In the genomic region with DNA sequence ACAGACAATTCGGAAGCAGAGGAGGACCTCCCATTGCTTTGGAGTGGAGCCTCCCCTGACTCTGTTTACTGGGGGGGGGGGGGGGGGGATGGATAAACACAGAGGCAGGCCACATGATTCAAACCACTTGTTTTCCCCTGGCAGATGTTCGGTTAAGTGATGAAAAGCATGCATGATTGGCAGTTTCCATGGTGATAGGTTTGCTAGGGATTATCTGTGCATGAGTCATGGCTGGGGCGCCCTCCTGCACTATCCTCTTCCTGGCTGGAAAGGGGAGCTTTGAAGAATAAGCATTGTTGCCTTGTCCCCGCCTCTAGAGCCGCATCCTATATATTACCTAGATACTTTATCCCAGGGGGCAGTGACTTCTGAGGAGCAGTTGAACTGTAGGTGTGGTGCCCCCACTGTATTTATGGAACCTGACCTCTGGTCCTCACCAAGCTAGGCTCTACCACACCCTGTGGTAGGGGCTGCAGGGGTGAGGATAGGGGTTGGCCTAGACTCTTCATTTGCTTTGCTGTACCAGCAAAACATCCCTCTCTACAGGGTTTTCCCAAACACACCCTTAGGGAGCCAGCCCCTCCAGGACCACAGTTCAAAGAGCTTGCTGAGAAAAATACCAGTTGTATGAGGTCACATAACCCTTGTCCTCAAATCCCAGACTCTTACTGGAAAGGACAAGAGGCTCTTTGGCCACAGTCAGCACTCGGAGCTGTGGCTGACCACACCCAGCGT, we compare ENCODE assay signal across 7 mouse cellular contexts.
DNase-seq lines count a peak whose midpoint lies in the region; ATAC-seq and TF ChIP-seq lines count a peak whose summit lies in the region.

No protein-coding gene starts in this region.

- in situ Hi-C loops in CH12.LX (cut with MboI; ENCODE audit: low pct_ligation_motif_present, low pct_unique_long_range_greater_than_20kb, low sequenced_read_pairs) (no loop called here), Patski (cut with MboI; ENCODE audit: low pct_unique_long_range_greater_than_20kb) (no loop called here)

- ATAC-seq in Patski = peak; percentile 78
- peak; percentile 82 for ATAC-seq in forebrain, embryonic 16.5 days
- peak; percentile 72 for ATAC-seq in intestine, embryonic 14.5 days (replicated peaks; ENCODE audit: low FRiP score, low TSS enrichment, low read depth)
- no peak for ATAC-seq in granulocyte monocyte progenitor cell, adult 5-6 weeks (replicated peaks; ENCODE audit: poor library complexity, severe bottlenecking)

- TF ChIP-seq CTCF in CH12.LX (conservative IDR thresholded peaks at IDR 0.05 in 1 of 2, IDR thresholded peaks at IDR 0.05 in 1 of 2; ENCODE audit: low read depth in 2 of 2, low read length in 2 of 2) (no peak), Patski (IDR thresholded peaks at IDR 0.05) (no peak)

- POLR2A ChIA-PET in Patski (lab: Charles Lee) = interaction anchor here (1.0 kb wide), 1 partner anchor 12 kb away, joined by 3 read pairs; no protein-coding TSS in a partner anchor

- 33% methylated on average over 7 of the region's 7 CpGs for WGBS in forebrain, embryonic 16.5 days
- 49% methylated on average over 7 of the region's 7 CpGs for WGBS in intestine, embryonic 14.5 days

- H3K4me1 ChIP-seq in CH12.LX (ENCODE audit: control insufficient read depth in 1 of 2, insufficient read depth in 2 of 2) = peaks cover 20 to 78% of the 10 kb centered on the region in 2 experiments
- H3K4me1 ChIP-seq in forebrain, embryonic 16.5 days (replicated peaks; ENCODE audit: control insufficient read depth, insufficient read depth, low read length) = peaks cover 4% of the 10 kb centered on the region; the same call in 1 of the 2 replicates
- H3K4me1 ChIP-seq in intestine, embryonic 14.5 days (replicated peaks; ENCODE audit: control insufficient read depth, insufficient read depth, low read length) = peaks cover 10% of the 10 kb centered on the region

- H3K9ac ChIP-seq in CH12.LX (ENCODE audit: insufficient read depth, low read depth) = no peak overlapping the region
- no peak overlapping the region for H3K9ac ChIP-seq in forebrain, embryonic 16.5 days (replicated peaks; ENCODE audit: low read depth, low read length)
- H3K9ac ChIP-seq in intestine, embryonic 14.5 days (ENCODE audit: low read length) = no peak overlapping the region

- no peaks in the 10 kb centered on the region for H3K79me2 ChIP-seq in CH12.LX (replicated peaks; ENCODE audit: control insufficient read depth, extremely low read depth, insufficient read depth, poor library complexity, severe bottlenecking)

- TF ChIP-seq POLR2A in CH12.LX (IDR thresholded peaks at IDR 0.05; ENCODE audit: low read depth, low read length) = no peak

- H3K4me2 ChIP-seq in CH12.LX (ENCODE audit: insufficient read depth, low read depth, poor library complexity, severe bottlenecking) = no peak overlapping the region
- H3K4me2 ChIP-seq in forebrain, embryonic 16.5 days (ENCODE audit: low read length) = no peak overlapping the region
- H3K4me2 ChIP-seq in intestine, embryonic 14.5 days (ENCODE audit: low read length) = no peak overlapping the region

- no peak overlapping the region for H3K27ac ChIP-seq in CH12.LX (ENCODE audit: insufficient read depth, low read depth)
- no peak overlapping the region for H3K27ac ChIP-seq in forebrain, embryonic 16.5 days (ENCODE audit: low read length)
- H3K27ac ChIP-seq in intestine, embryonic 14.5 days (ENCODE audit: low read depth) = no peak overlapping the region

- TF ChIP-seq RAD21 in CH12.LX (IDR thresholded peaks at IDR 0.05; ENCODE audit: low read depth, low read length) = no peak

- H3K36me3 ChIP-seq in CH12.LX (replicated peaks in 1 of 2; ENCODE audit: control insufficient read depth in 1 of 2, insufficient read depth in 1 of 2, low read length in 1 of 2) = peaks cover 12 to 64% of the 10 kb centered on the region in 2 experiments
- H3K36me3 ChIP-seq in forebrain, embryonic 16.5 days (ENCODE audit: control insufficient read depth, insufficient read depth) = no peaks in the 10 kb centered on the region
- no peaks in the 10 kb centered on the region for H3K36me3 ChIP-seq in intestine, embryonic 14.5 days (ENCODE audit: control insufficient read depth, insufficient read depth, low read length)

- H3K27me3 ChIP-seq in CH12.LX (replicated peaks) = no peaks in the 10 kb centered on the region
- no peaks in the 10 kb centered on the region for H3K27me3 ChIP-seq in Patski
- H3K27me3 ChIP-seq in forebrain, embryonic 16.5 days (replicated peaks; ENCODE audit: control insufficient read depth, insufficient read depth, low read length) = no peaks in the 10 kb centered on the region
- H3K27me3 ChIP-seq in intestine, embryonic 14.5 days (replicated peaks; ENCODE audit: control insufficient read depth, insufficient read depth, low read length) = no peaks in the 10 kb centered on the region

- dilution Hi-C loops in CH12.LX (cut with MboI; ENCODE audit: extremely low pct_ligation_motif_present, extremely low pct_unique_long_range_greater_than_20kb, low sequenced_read_pairs) = no loop called here

- DNase-seq in CH12.LX (ENCODE audit: extremely low read depth) = peak; percentile 68
- DNase-seq in Patski (ENCODE audit: low read depth, low spot score) = peak; percentile 67
- DNase-seq in intestine, embryonic 14.5 days (ENCODE audit: low spot score) = peak; percentile 61
- peak; percentile 39 for DNase-seq in retina, adult 2 months (ENCODE audit: low read depth, low spot score)
- DNase-seq in thymus, postnatal 10 days (ENCODE audit: low spot score in 2 of 2) = no peak

- peaks cover 3% of the 10 kb centered on the region for H3K9me3 ChIP-seq in CH12.LX (replicated peaks; ENCODE audit: low read length)
- H3K9me3 ChIP-seq in forebrain, embryonic 16.5 days (ENCODE audit: control insufficient read depth, low read length) = no peaks in the 10 kb centered on the region
- no peaks in the 10 kb centered on the region for H3K9me3 ChIP-seq in intestine, embryonic 14.5 days (ENCODE audit: control insufficient read depth, low read length)

- no peak; the same call in 1 of the 2 replicates for TF ChIP-seq EP300 in CH12.LX (IDR thresholded peaks at IDR 0.05; ENCODE audit: low read length)

- H3K4me3 ChIP-seq in CH12.LX (replicated peaks in 1 of 3; ENCODE audit: low read depth in 2 of 3, low read length in 2 of 3, poor library complexity in 1 of 3) = no peak overlapping the region
- H3K4me3 ChIP-seq in forebrain, embryonic 16.5 days (replicated peaks; ENCODE audit: low read length) = no peak overlapping the region
- H3K4me3 ChIP-seq in intestine, embryonic 14.5 days (ENCODE audit: low read depth, low read length) = no peak overlapping the region

- CTCF ChIA-PET in Patski (lab: Charles Lee) = interaction anchor here (0.8 to 1.3 kb wide), 3 partner anchors 9 to 34 kb away, joined by 3 to 5 read pairs (median 4); no protein-coding TSS in a partner anchor

TF ChIP-seq in CH12.LX, 34 proteins besides CTCF, POLR2A, EP300 and RAD21:
- TF ChIP-seq MAZ (IDR thresholded peaks at IDR 0.05; ENCODE audit: low read depth, low read length) (no peak), ETS1 (conservative IDR thresholded peaks at IDR 0.05; ENCODE audit: low read depth, low read length) (peak; percentile 40), ZMIZ1 (IDR thresholded peaks at IDR 0.05; ENCODE audit: low read depth, low read length) (no peak)

Comparison
In these comparisons a context has a peak if more than half of its experiments do, and no peak if none do; other contexts are left out.
1. DNase-seq: peak in CH12.LX (single experiment), Patski (single experiment), intestine, embryonic 14.5 days (single experiment) and retina, adult 2 months (single experiment); none in thymus, postnatal 10 days (0 of 2).